Mouse (Mus musculus) kidney, embryonic 16.5 days (tissue): ENCODE measurements around the gene Tjp1. TPM values are rescaled to one million over a fixed set of nuclear protein-coding genes. Genes with fewer than 3 reads are reported as not detected.

Experiments used
- ATAC-seq: fragments of 200-750 bp; cut with Nextera tagmentation; 2 replicates; pipeline ENCODE4 v1.8.0; 2017; ENCODE audit warnings: moderate TSS enrichment; ENCODE audit not compliant: low FRiP score, low TSS enrichment
- H3K27ac ChIP-seq: fragments of 300-500 bp; sonication (generic); 2 replicates; pipeline ENCODE4 v1.5.1; 2014; ENCODE audit warnings: low read length
- H3K27me3 ChIP-seq: fragments of 300-500 bp; sonication (generic); 2 replicates; pipeline ENCODE4 v1.6.1; 2014; ENCODE audit warnings: low read length, control low read depth, mixed read lengths; ENCODE audit not compliant: insufficient read depth
- H3K36me3 ChIP-seq: fragments of 300-500 bp; sonication (generic); 2 replicates; pipeline ENCODE4 v1.6.1; 2014; ENCODE audit warnings: low read length, control low read depth, mixed read lengths; ENCODE audit not compliant: insufficient read depth
- H3K4me1 ChIP-seq: fragments of 300-500 bp; sonication (generic); 2 replicates; pipeline ENCODE4 v1.6.1; 2014; ENCODE audit warnings: low read length, control low read depth, mixed read lengths; ENCODE audit not compliant: insufficient read depth
- H3K4me2 ChIP-seq: fragments of 300-500 bp; sonication (generic); replicated peaks from 2 replicates; pipeline ENCODE4 v1.6.1; 2014; ENCODE audit warnings: low read depth, low read length
- H3K4me3 ChIP-seq: fragments of 300-500 bp; sonication (generic); 2 replicates; pipeline ENCODE4 v1.5.1; 2014; ENCODE audit warnings: mild to moderate bottlenecking, low read length
- H3K9ac ChIP-seq: fragments of 300-500 bp; sonication (generic); replicated peaks from 2 replicates; pipeline ENCODE4 v1.6.1; 2014; ENCODE audit warnings: low read length
- H3K9me3 ChIP-seq: fragments of 300-500 bp; sonication (generic); 2 replicates; pipeline ENCODE4 v1.6.1; 2016; ENCODE audit warnings: low read length, control low read depth
- WGBS: fragments of 180-500 bp; shearing (Covaris S2); extraction: QIAGEN DNeasy Blood & Tissue Kit; methylation state at CpG from one replicate; pipeline ENCODE4 v1.1.7; 2014; 5-methylcytosine and 5-hydroxymethylcytosine counted together
- polyA plus RNA-seq: library from polyadenylated mRNA; unstranded; fragments of >200 nt; fragmentation: Nextera tagmentation; extraction: Ambion mirVana; gene quantifications from 2 replicates; pipeline ENCODE4 v1.2.1, GENCODE M21; 2015

Tjp1 gene
- polyA plus RNA-seq, 1 experiment from 2014 or later = 29.1 TPM

DNA sequence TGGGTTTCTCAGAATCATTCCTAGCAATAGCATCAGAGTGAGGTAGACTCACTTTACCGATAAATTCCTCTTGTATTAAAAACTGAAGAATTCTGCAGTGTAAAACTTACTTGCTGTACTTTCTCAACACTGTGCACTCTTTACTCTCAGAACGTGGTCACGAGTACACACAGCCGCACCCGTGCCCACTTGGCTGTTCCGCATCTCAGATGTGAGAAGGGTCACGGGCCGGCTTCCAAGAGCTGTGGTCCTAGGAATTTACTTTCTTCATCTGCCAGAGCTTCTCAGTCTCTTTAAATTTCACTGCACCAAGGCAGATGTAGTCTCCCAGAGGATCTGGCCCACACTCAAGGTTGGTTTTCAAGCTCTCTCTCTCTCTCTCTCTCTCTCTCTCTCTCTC, 277.9 kb downstream of the Tjp1 start:
- no peak for ATAC-seq
- 91% methylated on average over 8 of the region's 8 CpGs for WGBS

More for the DNA sequence above, 277.9 kb downstream of the Tjp1 start:
- Histone ChIP-seq H3K9me3 (no peaks in the 10 kb centered on the region; the same call in 1 of the 2 replicates), H3K4me1 (no peaks in the 10 kb centered on the region), H3K27me3 (no peaks in the 10 kb centered on the region), H3K27ac (no peak overlapping the region), H3K36me3 (no peaks in the 10 kb centered on the region), H3K4me2 (no peak overlapping the region), H3K9ac (no peak overlapping the region), H3K4me3 (no peak overlapping the region)

Other genes starting within 250 kb of the Tjp1 start
- 9.8 and 11.0 TPM in 2 replicates for gene Tarsl2, start 117.1 kb upstream of the Tjp1 start, polyA plus RNA-seq
- gene Tm2d3, start 163.4 kb upstream of the Tjp1 start, polyA plus RNA-seq = 103 and 107 TPM in 2 replicates